Mouse (Mus musculus) spleen, postnatal 36 days (tissue): Measurements from ENCODE around the gene Wrap53.
A peak's percentile ranks its signal among the peaks of the same experiment; 100 is the strongest.

Experiments
- DNase-seq, 2 experiments: peaks; one replicate each; pipeline ENCODE4 v3.0.0; 2022; ENCODE audit warnings: low spot score in 2 of 2, mixed read lengths in 1 of 2

Wrap53 gene

DNA sequence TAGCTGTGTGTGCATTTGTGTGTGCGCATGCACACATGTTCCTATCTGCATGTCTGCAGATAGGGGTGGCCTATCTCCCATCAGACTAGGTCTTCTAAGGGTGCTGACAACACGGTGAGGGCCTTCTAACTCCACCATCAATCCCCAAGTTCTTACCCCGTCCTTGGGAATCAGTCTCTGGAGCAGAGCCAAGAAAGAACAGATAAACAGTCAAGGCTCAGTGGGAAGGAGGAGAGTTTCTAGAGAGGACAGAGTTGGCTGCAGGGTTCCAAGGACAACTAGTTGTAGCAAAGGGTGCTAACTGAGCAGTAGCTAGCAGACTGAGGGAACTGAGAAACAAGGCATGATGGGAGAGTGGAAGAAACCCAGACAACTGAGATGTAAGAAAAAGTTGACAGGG, 21.7 kb upstream of the Wrap53 start:
- DNase-seq, result no peak

DNA sequence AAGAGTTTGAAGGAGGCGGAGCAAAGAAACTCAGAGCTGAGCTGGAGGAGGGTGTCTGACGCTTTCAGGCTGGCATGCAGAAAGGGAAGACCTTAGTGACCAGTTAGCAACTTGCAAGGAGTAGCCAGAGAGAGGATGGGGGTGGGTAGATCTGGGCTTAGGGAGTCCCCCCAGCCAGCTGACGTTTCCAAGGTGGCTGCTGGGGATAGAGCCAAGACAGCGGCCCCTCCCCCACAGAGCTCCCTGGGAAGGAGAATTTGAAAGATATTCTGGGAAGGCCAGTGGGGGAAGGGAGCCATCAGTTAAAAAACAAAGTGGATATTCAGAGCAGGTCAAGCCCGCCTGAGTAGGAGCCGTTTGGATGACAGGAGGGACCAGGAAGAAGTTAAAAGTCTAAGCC, 20.0 kb upstream of the Wrap53 start:
- no peak for DNase-seq

DNA sequence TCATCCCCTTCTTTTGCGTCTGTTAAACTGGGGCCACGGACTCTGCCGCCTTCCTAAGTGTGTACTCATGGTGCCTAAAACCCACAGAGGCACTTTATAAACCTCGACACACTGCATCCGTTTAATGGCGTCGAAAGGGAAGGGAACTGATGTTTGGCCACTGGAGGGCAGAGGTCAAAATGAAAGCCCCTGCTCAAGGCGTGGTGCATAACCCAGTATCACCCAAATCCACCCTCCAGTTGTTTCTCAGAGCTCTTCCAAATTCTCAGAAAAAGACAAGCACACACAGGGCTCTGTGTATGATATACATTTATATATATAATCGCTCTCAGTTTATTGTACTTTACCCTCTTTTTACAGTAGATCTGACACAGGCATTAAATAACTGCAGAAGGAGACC, 19.4 kb upstream of the Wrap53 start:
- DNase-seq, result no peak

DNA sequence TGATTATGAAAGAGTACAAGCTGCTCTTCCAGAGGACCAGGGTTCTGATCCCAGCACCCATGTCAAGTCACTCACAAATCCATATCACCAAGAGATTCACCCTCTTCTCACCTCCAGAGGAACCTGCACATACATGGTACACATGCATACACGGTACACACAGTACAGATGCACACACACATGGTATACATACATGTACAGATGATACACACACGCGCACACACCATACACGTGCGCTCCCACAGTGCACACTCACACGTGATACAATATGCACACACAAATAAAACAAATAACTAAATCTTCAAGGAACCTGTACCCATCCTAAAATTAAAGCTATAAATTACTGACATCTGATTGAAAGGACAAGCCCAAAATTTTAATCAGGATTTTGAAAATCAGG, 14.8 kb upstream of the Wrap53 start:
- no peak for DNase-seq

DNA sequence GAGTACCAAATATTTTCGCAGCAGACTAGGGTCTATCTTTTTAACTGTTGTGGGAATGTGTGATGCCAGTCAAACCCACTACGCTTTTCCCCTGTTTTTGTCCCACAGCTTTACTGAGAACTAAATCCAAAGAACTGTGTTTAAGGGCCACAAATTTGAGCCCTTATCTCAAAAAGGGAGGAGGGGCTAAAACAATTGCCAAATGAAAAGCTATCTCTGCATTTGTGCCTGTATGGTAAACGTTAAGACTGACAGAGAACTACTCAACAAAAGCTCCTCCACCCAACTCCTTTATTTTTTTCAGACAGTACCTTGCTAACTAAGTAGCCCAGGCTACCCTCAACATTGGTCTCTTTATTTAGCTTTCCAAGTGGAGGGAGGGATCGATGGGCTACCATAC, 12.7 kb upstream of the Wrap53 start:
- no peak for DNase-seq

DNA sequence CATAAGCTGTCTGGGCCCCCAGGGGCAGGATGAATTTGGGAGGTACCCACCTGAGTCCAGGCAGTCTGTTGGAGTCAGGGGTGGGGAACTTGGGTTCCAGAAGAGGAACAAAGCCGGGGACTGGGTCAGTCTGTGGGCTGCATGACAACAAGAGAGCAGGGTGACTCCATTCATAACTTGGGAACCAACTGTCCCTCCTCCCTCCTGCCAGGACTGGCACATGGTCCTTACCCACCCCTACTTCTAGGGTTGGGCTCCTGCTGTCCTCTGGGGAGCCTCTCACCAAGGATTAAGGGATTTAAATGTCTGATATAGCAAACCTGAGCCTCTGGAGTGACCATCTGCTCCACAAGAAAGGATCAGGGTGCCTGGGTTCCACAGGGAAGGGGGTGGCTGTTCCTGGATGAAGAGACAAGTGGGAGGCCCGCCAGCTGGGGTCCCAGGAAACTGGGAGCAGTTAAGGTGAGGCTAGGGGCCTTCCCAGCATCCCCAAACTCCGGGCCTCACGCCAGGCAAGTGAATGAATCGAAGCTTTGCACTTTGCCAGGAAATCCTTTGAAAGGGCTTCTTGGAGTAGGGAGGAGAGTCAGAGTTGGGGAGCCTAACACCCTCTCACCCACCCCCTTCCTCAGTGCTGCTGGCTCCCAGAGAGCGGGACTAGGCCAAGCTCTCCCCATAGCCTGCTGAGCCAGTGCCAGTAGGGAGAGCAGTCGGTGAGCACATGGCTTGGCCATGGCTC, 12.0 kb upstream of the Wrap53 start:
- DNase-seq, result no peak

DNA sequence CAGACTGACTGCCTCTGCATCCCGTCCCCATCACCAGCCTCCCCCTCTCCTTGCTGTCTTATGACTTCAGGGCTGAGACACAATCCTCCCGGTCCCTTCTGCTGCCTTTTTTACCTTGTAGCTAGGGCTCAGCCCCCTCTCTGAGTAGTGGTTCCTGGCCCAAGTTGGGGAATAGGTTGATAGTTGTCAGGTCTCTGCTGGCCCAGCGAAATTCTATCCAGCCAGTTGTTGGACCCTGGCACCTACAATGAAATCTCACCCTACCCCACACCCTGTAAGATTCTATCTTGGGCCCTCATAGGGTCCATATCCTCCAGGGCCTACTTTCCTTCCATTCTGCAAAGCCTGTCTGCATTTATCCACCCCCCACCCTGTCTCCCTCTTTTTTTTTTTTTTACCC, 11.4 kb upstream of the Wrap53 start:
- DNase-seq, result no peak

DNA sequence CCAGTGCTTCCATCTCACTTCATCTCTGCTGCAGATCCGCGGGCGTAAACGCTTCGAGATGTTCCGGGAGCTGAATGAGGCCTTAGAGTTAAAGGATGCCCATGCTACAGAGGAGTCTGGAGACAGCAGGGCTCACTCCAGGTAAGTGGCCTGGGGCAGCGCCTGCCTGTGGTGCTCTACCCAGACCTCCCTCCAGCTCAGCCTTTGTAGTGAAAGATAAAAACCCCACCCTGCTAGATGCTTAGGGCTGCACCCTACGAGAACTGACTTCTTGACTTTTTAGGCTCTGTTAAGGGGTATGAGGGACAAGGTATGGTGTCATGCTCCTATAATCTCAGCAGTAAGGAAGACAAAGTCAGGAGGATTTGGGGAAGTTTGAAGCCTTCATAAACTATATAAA, 10.6 kb upstream of the Wrap53 start:
- no peak for DNase-seq

DNA sequence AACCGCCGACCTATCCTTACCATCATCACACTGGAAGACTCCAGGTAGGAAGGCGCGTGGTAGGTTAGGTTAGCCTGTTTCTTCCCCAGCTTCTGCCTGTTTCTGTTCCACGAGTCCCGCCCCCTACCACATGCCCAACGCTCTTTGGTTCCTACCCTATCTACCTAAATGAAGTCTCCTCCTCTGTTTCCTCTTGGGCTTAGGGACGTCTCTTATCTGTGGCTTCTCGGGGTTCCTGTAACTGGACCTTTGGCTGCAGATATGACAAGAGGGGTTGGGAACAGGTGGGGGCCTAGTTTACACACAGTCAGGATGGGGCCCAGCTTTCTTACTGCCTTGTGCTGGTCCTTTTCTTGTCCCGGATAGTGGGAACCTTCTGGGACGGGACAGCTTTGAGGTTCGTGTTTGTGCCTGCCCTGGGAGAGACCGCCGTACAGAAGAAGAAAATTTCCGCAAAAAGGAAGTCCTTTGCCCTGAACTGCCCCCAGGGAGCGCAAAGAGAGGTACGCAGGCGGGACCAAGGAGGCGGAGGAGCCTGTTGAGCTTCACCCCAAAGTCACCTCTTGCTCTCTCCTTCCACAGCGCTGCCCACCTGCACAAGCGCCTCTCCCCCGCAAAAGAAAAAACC, 9.3 kb upstream of the Wrap53 start:
- DNase-seq, result no peak

DNA sequence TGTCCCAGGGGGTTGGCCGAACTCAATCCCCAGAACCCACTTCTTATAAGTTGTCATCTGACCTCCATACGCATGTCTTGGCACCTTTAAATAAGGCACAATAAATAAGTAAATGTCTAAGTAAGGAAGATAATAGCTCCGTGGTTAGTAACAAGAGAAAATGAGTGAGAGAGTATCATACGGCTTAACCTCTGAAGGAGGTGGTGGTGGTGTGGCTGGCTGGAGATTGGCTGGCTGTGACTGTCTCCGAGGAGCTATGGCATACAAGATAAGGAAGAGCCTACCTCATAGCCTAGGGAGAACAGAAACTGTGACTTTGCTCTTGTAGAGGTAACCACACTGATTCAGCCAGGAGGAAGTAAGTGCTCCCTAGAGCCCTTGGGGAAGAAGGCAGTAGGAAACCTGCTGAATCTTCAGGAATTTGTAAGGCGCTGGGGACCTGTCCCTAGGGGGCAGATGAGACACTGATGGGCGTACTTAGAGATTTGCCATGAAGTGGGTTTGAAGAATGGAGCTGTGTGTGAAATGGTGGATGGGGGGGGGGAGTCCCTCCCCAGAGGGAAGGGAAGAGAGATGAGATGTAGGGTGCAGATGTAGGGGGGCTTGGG, 5.8 kb upstream of the Wrap53 start:
- DNase-seq, result peak; percentile 54 to 66

DNA sequence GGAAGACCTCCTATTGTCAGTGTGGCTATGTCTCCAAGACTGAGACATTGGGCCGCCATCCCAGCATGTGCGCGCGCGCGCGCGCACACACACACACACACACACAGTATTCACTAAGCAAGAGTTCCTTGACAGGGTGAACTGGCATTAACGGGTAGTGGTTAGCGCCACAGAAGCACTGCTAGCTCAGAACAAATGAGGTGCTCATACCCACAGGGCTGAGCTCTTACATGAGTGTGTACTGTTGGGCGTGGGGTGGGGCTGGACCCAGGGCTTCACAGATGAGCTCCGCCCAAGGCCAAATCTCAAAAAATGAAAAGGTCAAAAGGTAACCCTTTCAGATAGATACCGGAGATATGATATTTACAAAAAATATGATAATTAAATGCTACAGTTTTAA, 4.9 kb upstream of the Wrap53 start:
- DNase-seq, result peak in 1 of 2 experiments; percentile 18

DNA sequence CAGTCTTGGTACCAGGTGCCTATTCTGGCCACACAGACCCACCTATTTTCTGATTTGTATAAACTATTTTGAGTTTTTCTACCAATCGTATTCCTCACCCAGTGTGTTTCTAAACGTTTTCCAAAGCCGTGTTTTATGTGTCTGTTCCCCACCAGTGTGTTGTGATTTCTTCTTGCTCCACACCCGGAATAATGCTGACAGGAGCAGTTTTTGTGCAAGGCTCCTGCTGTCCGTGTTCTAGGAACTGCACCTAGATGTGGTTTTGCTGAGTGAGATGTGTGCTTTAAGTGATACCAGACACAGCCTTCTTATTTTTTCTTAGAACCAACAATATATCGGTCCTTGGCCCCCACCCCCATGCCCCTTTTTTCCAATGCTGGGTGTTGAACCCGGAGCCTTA, 4.0 kb upstream of the Wrap53 start:
- DNase-seq, result no peak

DNA sequence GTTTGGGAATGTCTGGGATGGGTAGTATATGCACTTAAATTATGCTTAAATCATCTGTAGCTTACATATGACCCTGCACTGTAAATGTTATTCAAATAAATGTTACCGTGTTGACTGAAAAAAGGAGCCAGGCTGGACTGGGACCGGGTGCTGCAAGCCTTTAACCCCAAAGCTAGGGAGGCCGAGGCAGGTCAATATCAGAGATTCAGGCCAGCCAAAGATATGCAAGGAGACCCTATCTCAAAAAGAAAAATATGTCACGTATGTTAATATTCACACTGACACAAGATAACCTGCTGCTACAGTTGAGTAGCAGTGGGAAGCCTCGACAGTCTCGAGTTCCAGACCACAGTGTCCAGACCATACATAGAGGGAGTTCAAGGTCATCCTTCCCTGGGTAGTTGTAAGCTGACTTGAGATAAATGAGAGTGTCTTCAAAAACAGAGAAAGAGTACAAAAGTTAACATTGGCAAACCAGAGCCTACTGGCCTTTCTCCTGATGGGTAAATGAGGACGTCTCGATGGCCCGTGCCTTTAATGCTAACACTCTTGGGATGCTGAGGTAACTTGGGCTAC, 2.3 kb upstream of the Wrap53 start:
- no peak for DNase-seq

DNA sequence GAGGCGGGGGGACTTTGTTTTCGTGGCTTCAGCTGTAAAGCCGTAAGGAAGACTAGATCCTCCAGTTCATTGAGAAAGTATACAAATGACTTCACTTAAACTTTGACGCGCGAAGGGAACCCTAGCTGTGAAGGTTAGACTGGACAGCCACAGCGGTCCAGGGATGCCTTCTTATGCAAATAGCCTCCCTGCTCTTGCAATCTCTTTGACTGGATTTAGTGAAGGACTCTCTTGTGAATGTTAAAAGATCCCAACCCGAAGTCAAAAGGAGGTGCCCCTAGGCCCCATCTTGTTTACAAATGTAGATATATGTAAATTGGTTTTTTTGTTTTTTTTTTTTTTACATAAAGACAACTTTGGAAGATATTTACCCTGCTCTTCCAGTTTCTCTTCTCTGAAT, 1.8 kb upstream of the Wrap53 start:
- DNase-seq, result no peak

DNA sequence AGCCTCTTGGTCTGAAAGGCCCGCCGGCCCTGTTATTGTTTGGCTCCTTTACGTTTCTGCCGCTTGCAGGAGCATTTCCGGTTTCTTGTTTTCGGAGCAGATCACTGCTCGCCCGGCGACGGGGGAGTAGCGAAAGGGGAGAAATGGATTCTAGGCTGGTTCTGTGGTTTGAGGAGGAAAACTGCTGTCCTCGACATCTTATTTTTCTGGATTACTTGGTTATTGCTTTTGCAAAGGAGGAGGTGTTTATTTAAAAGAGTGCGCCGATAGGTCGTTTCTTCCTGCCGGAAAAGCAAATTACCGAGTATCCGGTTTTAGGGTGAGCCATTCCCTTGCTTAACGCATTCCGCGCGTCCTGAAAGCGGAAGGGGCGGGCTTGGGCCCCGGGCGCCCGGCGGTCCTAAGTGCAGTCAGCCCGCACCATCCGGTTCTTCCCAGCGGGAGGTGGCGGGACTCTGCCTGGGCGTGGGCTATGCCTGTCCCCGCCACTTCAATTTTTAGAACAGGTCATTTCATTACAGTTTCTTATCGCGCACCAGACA, 1.2 kb upstream of the Wrap53 start:
- DNase-seq, result peak; percentile 88 to 92

DNA sequence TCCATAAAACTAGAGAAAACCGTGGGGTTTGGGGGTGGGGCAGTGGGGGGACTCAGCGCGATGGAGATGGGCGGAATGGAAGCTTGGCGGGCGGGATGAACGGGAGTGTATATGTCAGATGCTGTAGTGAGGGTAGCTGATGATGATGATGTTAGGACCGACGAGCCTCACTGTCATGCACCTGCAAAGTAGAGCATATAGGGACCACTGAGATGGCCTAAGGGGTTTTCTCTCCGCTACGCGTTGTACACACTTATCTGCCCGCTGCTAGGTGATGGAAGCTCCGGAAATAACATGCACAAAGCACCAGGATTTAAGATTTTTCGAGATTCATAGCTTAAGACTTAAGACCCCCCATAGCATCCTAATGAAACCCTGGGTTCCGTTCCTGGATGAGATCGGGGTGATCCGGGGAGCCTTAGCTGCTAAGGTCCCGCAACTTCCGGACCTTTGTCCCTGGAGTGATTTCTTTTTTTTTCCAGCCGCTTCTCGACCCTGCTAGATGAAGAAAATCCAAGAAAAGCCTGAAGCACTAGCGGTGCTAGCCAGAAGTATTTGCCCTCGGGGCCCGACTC, 604 bp upstream of the Wrap53 start:
- no peak for DNase-seq

DNA sequence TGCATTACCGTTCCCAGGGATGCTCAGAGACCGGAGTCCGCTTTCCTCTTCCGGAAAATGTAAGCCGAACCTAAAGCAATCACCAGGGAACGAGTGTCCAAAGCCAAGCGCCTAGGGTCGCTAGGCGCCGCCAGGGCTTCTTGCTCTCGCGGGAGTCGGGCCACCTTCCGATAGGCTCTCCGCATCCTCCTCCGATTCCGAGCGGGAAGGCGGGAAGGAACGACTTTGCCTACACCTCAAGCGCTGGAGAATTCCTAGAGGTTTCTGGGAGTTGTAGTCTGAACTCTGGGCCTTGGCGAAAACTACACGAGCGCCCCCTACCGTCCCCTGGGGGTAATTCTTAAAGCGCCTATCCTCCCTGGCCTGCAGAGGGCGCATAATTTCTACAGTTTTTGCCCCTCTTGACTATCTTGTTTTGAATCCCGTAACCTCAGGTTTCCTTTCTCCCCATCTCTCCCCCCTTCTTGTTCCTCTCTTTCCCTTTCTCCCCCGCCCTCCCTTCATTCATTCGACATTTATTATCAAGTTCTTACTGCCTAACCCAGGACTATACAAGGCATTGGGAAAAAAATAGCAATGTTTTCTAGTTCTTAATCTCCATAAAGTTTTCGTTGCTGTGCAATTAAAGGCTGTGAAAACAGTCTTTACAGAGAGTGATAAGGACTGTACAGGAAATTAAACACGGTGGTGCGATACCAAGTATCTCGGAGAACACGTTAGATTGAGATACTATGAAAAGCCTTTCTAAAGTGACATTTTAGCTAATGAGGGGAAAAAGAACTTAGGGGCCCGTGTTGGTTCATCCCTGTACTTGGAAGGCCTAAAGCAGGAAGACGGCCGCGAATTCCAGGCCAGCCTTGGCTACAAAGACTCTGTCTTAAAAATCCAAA, 682 bp downstream of the Wrap53 start:
- peak; percentile 89 to 95 for DNase-seq

DNA sequence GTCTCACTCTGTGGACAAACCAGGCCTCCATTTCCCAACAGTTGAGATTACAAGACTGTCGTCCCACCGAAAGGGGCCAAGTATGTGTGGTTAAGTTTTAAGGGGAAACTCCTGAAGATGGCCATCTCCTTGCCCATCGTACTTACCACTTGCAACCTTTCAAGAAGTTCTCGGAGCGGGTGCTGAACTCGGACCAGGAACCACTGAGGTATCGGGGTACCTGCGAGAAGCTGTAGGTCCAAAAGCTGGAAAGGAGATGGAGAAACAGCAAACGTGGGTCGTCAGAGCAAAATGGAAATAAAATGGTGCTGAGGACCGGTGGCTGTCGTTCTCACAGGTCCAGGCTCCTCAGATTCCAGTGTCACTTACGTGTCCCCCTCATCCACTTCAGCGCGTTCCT, 1.8 kb downstream of the Wrap53 start:
- no peak for DNase-seq

DNA sequence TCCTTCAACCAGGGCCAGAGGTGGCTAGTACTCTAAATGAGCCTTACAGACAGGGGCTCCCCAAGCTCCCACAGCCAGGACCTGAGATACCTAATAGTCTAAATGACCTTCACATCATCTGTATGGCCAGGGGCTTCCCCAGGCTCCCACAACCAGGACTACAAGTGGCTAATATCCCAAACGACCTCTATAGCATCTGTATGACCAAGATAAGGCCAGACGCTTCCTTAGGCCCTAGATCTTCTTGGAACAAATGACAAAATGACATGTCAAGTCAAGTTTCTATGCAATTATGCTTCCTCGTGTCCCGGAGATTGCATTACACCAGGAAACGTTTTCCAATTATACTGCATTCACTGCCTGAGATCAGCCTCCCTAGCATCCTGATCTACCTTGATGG, 3.7 kb downstream of the Wrap53 start:
- DNase-seq, result no peak

DNA sequence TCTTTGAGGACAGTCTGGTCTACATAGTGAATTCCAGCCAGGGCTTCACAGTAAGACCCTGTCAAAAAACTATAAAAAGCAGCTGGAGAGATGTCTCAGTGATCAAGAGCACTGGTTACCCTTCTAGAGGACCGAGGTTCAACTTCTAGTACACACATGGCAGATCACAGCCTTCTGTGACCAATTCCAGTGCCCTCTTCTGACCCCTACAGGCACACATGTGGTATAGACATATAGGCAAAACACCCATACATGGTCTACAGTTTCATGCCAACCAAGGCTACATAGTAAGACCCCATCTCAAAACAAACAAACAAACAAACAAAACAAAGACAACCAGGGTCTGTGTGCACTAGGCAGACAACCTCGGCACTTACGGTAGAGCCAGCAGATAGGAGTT, 4.8 kb downstream of the Wrap53 start:
- DNase-seq, result peak in 1 of 2 experiments; percentile 31

DNA sequence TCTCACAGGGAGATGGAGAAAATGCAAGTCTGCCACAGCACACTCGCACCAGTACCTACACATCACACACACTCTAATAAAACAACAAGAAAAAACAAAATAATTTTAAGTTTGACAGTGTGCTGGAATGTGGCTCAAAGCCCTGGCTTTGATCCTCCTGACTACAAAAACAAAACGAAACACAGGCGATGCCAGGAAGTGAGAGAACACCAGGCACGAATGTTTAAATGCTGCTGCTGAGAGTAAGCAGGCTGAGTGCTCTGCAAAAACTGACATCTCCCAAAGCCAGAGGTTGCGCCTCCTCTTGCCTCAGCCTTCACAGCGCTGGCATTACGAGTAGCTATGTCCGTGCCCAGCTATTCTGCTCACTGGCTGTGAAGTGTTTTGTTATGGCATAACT, 14.9 kb downstream of the Wrap53 start:
- no peak for DNase-seq
